Mouse (Mus musculus): ENCODE measurements around the gene Zfp146.
"Not testable (repeated sequence)": the region's sequence is repeated elsewhere in the genome, so short reads cannot be mapped to it uniquely, and the experiment has no call there.

Zfp146 gene

GRCm38 (mm10) chr7:30189116-30189491, 19.6 kb upstream of the Zfp146 start:
- DNase-seq = no peak

DNA sequence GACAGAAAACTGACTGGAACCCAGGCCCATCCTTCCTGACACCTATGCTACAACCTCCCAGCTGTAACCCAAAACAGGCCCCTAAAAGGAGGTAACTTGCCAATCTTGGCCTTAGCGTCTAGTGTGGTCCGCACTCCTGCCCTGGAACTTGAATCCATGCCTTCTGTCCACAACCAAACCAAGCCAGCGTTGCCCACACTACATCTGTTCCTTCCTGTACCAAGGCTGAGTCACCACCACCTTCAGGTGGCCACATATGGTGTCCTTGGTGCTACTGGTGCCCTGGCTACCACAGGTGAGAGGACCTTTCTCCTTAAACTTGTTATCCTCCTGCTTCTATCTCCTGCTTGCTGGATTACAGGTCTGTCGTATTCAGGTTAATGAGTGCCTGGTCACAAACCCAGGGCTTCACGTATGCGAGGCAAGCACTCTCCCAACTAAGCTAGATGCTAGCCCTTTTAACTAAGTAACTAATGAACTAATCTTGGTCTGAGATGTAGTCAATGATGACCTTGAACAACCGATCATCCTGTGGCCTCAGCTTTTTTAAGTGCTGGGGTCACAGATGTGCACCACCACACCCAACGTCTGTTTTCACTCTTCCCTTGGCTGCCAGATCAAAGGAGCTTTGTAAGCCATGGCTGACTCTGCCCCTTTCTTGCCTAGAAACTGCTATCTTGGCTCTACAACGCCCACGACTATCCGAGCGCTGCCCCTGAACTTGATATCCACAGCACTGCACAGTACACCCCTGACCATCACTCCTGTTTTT, 19.0 kb upstream of the Zfp146 start:
- peak; percentile 57 for DNase-seq

DNA sequence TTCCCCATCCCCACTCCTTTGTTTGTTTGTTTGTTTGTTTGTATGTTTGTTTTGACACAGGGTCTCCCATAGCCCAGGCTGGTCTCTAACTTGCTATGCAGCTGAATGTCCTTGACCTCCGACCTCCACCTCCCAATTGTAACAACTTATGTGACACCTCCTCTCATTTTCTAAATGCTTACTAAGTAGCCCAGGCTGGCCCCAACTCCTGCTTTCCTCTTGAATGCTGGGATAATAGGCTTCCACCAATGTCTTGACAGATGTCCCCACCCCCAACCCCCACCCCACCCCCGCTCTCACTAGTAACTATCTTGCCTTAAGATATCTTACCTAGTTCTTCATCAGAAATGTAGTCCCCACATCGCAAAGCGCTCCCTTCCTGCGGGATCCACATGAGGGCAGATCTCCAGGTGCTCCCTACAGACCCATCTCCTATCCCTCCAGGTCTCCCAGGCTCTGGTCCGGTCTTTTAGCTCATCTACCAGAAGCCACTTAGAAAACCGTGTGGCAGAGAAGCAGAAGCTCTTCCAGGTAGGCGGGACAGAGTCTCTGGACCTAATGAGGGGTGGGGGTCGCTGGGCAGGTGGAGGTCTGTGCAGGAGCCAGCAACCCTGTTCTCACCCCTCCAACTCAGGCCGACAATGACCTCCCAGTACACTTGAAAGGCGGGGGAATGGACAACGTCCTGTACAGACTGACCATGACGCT, 15.2 kb upstream of the Zfp146 start:
- no peak for DNase-seq

DNA sequence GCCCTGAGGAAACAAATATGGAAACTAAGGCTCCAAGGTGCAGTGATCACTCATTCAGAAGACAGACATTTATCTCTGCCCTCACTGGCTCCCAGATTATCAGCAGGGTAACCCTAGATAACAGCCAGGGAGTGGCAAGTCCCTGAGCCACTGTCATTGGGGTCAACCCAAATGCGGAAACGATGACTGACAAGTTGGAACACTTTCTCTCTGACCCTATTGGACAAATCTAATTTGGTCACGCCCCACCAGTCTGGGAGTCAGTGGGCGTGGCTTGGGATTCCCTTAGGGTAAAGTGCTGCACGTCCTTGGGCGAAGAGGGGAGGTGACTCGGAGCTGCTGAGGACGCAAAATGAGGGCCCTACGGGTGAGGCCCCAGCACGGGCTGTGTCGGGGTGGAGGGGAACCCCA, 14.3 kb upstream of the Zfp146 start, which contains the start of gene Cox7a1:
Gene Cox7a1, plus strand, starts transcription at position 266 of the 411 bp plus-strand sequence.
- peak; percentile 79 for DNase-seq

DNA sequence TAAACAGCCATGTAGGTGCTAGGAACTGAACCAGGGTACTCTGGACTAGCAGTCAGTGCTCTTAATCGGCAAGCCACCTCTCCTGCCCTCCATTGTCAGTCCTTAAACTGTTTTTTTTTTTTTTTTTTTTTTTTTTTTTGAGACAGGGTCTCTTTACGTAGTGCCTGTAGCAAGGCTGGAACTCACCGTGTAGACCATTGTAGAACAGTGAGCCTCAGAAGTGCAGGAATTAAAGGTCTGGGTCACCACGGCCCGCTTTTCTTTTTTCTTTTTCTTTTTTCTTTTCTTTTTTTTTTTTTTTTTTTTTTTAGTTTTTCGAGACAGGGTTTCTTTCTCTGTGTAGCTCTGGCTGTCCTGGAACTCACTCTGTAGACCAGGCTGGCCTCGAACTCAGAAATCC, 13.6 kb upstream of the Zfp146 start:
- not testable (repeated sequence) for DNase-seq

DNA sequence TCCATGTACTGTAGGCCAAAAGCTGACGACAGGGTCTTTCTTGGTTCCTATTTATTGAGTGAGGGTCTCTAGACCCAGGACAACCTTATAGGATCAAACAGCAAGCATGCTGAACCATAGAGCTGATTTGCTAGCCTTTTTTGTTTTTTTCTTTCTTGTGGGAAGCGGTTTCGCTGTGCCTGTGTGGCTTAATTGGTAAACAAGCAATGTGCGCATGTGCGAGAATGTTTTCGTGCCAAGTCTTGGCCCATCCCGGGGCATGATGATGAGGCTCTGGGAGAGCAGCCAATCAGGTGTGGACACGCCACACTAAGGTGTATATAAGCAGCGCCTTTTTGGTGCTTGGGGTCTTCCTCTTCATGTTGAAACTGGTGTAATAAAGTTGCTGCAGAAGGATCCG, 12.4 kb upstream of the Zfp146 start:
- peak; percentile 58 for DNase-seq

- DNase-seq = peak; percentile 87
Observed at GRCm38 (mm10) chr7:30181308-30181707, 11.8 kb upstream of the Zfp146 start.

DNA sequence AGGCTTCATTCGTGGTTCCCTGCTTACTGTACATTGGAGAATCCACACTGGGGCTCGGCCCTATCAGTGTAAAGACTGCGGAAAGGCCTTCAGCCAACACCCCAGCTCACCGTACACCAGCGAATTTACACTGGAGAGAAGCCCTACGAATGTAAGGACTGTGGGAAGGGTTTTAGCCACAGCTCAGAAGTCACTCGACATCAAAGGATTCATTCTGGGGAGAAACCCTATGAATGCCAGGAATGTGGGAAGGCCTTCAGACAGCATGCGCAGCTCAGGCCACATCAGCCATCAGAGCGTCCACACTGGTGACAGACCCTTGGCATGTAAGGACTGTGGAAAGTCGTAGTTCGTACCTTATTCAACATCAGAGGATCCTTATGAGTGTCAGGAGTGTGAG, 8.7 kb upstream of the Zfp146 start:
- DNase-seq = no peak

DNA sequence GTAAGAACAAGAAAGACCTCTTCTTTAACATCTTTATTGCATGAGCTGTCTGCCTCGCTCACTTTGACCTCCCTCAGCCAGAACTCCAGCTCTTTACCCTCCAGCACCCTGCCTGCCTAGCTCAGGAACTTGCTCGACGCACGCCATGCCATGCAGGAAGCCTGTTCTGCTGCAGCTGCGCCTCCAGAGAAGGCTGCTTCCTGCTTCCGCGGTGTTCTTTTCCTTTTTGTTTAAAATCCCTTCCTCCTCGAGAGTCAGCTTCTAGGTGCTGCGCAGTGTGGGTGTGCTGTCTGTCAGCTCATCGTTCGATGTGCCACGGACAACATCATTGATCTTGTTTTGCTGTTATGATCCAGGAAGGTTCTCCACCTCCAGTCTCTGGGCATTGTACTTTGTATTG, 6.9 kb upstream of the Zfp146 start:
- DNase-seq = no peak

GRCm38 (mm10) chr7:30170283-30170951, 867 bp upstream of the Zfp146 start:
- DNase-seq = no peak

- peak; percentile 41 for DNase-seq
Observed at GRCm38 (mm10) chr7:30168914-30169582, 502 bp downstream of the Zfp146 start.

DNA sequence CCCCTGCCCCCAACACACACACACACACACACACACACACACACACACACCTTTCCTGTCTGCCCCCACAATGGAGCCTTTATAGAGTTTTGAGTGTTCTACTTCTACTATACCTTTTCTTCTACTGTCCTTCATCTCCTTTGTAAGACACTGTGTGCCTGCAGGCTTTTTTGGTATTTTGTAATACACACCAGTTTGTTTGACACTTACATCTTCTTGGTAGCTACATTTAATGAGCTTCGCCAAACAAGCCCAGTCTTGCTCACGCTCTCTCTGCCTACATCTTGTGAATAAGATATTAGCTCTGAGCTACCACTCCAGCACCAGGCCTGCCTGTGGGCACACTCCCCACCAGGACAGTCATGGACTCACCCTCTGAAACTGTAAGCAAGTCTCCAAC, 4.8 kb downstream of the Zfp146 start:
- DNase-seq = no peak

GRCm38 (mm10) chr7:30163113-30163512, 6.4 kb downstream of the Zfp146 start:
- DNase-seq = no peak

- no peak for DNase-seq
Observed at GRCm38 (mm10) chr7:30155507-30155906, 14.0 kb downstream of the Zfp146 start.

- no peak for DNase-seq
Observed at GRCm38 (mm10) chr7:30154040-30154439, 15.5 kb downstream of the Zfp146 start.

DNA sequence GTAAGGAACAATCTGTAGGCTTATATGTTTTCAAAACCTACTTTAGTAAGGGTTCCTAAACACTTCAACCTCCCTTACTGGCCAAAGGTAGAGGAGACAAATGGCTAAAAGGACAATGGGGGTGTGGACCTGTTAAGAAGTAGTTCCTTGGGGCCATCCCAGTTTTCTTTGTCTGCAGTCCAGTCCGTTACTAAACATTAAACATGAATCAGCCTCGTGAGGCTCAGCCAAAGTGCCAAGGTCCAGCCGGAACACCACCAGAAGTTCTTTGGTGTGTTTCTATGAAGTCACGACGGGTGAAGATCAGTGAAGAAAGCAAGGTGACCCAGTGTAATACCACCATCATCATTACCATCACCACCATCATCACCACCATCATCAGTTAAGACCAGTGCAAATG, 22.5 kb downstream of the Zfp146 start:
- DNase-seq = no peak

DNA sequence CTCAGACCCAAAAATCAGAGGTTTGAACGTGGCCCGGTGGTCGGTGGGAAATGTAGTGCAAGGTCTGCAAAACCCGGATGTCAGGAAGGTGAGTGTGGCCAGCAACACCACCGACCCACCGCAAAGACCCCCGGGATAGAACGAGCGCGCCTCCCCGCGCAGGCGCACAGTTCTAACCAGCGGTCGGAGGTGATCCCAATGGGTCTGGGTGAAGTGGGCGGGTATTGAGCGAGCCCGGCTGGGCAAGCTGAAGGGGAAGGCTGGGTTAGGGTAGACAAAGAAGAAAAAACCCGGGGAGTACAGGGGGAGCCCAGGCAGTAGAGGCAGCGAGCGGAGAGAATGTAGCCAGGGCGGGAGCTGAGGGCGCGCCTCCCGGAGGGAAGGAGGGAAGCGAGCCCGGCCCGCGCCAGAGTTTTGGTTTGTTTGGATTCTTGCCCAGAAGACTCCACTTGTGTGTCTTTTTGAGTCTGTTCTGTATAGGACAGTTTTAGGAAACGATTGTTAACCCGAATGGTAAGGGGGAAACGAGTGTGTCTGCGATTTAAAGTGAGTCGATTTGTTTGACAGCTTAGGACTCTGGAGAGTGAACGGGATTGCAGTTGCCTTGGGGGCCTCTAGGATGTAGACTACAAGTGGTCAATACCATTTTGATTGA, 25.9 kb downstream of the Zfp146 start:
- DNase-seq = peak; percentile 48

DNA sequence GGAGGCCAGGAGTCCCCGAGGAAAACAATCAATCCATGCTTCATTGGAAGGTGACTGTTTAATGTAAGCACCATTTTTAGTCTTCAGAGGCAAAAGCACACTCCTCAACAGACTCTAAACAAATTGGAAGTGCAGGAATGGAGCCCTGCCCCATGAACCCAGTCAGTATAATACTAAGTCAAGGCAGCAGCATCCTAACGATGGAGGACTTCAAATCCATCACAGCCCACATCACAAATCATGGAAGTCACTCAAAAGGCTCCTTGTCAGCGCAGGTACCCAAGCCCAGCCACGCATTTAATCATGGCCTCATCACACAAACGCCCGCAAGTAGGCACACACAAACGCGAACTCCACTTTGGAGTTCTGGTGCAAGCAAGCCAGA, 26.4 kb downstream of the Zfp146 start:
- no peak for DNase-seq

DNA sequence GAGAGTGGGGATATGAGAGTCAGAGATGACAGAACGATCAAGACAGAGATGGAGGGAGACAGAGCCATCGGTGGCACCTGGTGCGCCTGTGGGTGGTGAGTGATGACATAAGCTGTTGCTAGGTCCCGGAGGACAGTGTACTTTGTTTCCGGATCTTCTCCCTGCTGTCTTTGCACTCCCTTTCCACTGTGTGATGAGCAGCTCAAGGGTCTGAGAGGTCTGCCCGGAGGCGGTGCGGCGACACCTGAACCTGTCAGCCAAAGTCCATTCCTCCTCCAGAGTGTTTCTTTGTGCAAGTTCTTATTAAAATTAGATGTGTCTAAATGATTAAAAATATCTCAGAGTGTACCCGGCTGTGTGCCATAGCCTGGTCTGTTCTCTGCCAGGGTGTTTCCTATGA, 32.7 kb downstream of the Zfp146 start:
- DNase-seq = no peak

DNA sequence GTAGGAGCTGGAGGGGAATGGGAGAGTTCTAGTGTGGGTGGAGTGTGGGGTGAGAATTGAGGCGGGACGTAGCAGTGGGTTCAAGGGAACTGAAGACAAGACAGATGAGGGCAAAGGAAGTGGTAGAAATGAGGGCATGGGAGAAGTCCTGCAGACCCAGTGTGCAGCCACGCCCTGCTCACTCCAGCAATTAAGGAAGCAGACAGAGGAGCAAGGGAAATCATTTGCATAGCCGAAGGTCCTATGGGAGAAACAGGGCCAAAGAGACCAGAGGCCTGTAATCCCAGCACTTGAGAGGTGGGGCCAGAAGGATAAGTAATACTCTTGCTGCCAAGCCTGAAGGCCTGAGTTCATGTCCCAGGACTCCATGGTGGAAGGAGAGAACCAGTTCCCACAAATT, 37.2 kb downstream of the Zfp146 start:
- no peak for DNase-seq

DNA sequence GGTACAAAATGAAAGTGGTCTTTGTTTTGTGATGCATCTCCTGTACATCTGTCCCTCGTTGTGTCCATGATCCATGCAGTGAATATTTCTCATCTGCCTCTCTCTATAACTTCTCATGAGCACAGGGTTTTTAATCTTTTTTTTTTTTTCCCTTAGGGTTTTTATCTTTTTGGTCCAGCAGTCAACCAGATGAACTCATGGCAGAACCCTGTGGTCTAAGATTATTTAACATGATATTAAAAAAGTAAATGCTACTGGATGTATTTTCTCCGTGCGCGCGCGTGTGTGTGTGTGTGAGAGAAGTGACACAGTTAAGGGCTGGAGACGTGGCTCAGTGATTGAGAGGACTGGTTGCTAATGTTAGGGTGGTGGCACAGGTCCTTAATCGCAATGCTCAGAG, 39.6 kb downstream of the Zfp146 start:
- DNase-seq = no peak

DNA sequence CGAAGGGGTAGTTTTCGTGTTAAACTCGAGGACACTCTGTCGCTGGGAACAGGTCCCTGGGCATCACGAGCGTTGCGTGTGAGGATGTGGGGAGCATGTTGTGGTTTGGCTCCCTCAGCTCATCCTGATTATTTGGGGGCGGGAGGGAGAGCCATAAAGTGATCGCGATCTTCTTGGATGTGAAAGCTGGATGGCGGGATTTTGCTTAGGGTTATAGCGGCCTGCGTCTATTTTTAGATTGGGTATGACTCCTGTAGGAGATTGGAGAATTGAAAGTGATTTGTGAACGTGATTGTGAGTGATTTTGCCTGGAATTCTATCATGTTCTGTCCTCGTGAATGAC, 47.4 kb downstream of the Zfp146 start:
- DNase-seq = no peak

Measured in cerebellum, adult 9-10 months (tissue).